Mouse (Mus musculus) MEL (cell line): ENCODE results near the gene Baz2a. TPM values are rescaled to one million over a fixed set of nuclear protein-coding genes. Genes with fewer than 3 reads are reported as not detected.

Experiments
- DNase-seq: peaks from one replicate; pipeline ENCODE4 v3.0.0; 2011; ENCODE audit warnings: low read depth, low spot score
- H3K27ac ChIP-seq: 2 replicates; pipeline ENCODE4 v1.5.1; 2012; ENCODE audit warnings: low read depth, mild to moderate bottlenecking, control low read depth, low read length, moderate library complexity; ENCODE audit not compliant: control insufficient read depth
- H3K27me3 ChIP-seq, 2 experiments: fragments of 150-350 bp in 1 of 2; sonication (generic) in 1 of 2; 2 replicates each; pipeline ENCODE4 v1.6.1; 2012; ENCODE audit warnings: low read length in 2 of 2, mild to moderate bottlenecking in 2 of 2, improper control_type of control experiment in 1 of 2, moderate library complexity in 1 of 2; ENCODE audit not compliant: insufficient read depth in 2 of 2, control insufficient read depth in 1 of 2
- H3K36me3 ChIP-seq, 2 experiments: 2 replicates each; pipeline ENCODE4 v1.6.1; 2012 to 2014; ENCODE audit warnings: low read length in 2 of 2, improper control_type of control experiment in 1 of 2, inconsistent platforms in 1 of 2, mild to moderate bottlenecking in 1 of 2; ENCODE audit not compliant: insufficient read depth in 2 of 2, control insufficient read depth in 1 of 2
- H3K4me1 ChIP-seq, 2 experiments: fragments of 150-350 bp in 1 of 2; sonication (generic) in 1 of 2; 2 replicates each; pipeline ENCODE4 v1.6.1; 2012; ENCODE audit warnings: low read length in 2 of 2, improper control_type of control experiment in 1 of 2, mild to moderate bottlenecking in 1 of 2; ENCODE audit not compliant: insufficient read depth in 2 of 2, control insufficient read depth in 1 of 2
- H3K4me3 ChIP-seq, 2 experiments: fragments of 150-350 bp in 1 of 2; sonication (generic) in 1 of 2; 2 replicates each; pipeline ENCODE4 v1.5.1; 2012; ENCODE audit warnings: low read depth in 2 of 2, low read length in 2 of 2, mild to moderate bottlenecking in 2 of 2, moderate library complexity in 2 of 2, control low read depth in 1 of 2, improper control_type of control experiment in 1 of 2; ENCODE audit not compliant: control insufficient read depth in 1 of 2, insufficient read depth in 1 of 2
- H3K79me2 ChIP-seq: 2 replicates; pipeline ENCODE4 v1.6.1; 2012; ENCODE audit warnings: mild to moderate bottlenecking, low read length, moderate library complexity; ENCODE audit not compliant: control insufficient read depth, poor library complexity, insufficient read depth
- H3K9ac ChIP-seq: 2 replicates; pipeline ENCODE4 v1.6.1; 2012; ENCODE audit warnings: low read depth, mild to moderate bottlenecking, control low read depth, low read length, moderate library complexity; ENCODE audit not compliant: control insufficient read depth, poor library complexity, severe bottlenecking
- H3K9me3 ChIP-seq: fragments of 150-350 bp; sonication (generic); replicated peaks from 2 replicates; pipeline ENCODE4 v1.6.1; 2012; ENCODE audit warnings: mild to moderate bottlenecking, low read length, improper control_type of control experiment, moderate library complexity; ENCODE audit not compliant: insufficient read depth
- BHLHE40 ChIP-seq: IDR thresholded peaks from 2 replicates; pipeline ENCODE4 v1.6.1; 2012; ENCODE audit warnings: low read depth, mild to moderate bottlenecking, inconsistent platforms, low read length, improper control_type of control experiment, borderline replicate concordance
- CHD1 ChIP-seq: IDR thresholded peaks from 2 replicates; pipeline ENCODE4 v1.6.1; 2012; ENCODE audit warnings: low read depth, mild to moderate bottlenecking, inconsistent platforms, low read length, improper control_type of control experiment
- CHD2 ChIP-seq: IDR thresholded peaks from 2 replicates; pipeline ENCODE4 v1.6.1; 2011; ENCODE audit warnings: low read length, improper control_type of control experiment
- CTCF ChIP-seq, 3 experiments: IDR thresholded peaks in 2 of 3; conservative IDR thresholded peaks in 1 of 3; 2 replicates each; pipeline ENCODE4 v1.5.1; 2011 to 2012; ENCODE audit warnings: low read length in 3 of 3, low read depth in 2 of 3, mild to moderate bottlenecking in 2 of 3, improper control_type of control experiment in 1 of 3, inconsistent platforms in 1 of 3, mixed read lengths in 1 of 3, moderate library complexity in 1 of 3; ENCODE audit not compliant: control insufficient read depth in 1 of 3, insufficient read depth in 1 of 3, poor library complexity in 1 of 3, severe bottlenecking in 1 of 3
- E2F4 ChIP-seq: IDR thresholded peaks from 2 replicates; pipeline ENCODE4 v1.6.1; 2011; ENCODE audit warnings: low read depth, low read length, improper control_type of control experiment, borderline replicate concordance
- EP300 ChIP-seq, 2 experiments: IDR thresholded peaks; 2 replicates each; pipeline ENCODE4 v1.6.1; 2011; ENCODE audit warnings: improper control_type of control experiment in 2 of 2, low read length in 2 of 2, low read depth in 1 of 2, mild to moderate bottlenecking in 1 of 2
- GABPA ChIP-seq: IDR thresholded peaks from 2 replicates; pipeline ENCODE4 v1.6.1; 2012; ENCODE audit warnings: low read depth, mild to moderate bottlenecking, inconsistent platforms, low read length, improper control_type of control experiment, moderate library complexity
- GATA1 ChIP-seq: IDR thresholded peaks from 2 replicates; pipeline ENCODE4 v1.6.1; 2011; ENCODE audit warnings: low read depth, low read length, improper control_type of control experiment
- HCFC1 ChIP-seq: IDR thresholded peaks from 2 replicates; pipeline ENCODE4 v1.6.1; 2012; ENCODE audit warnings: low read depth, mild to moderate bottlenecking, inconsistent platforms, low read length, improper control_type of control experiment, moderate library complexity
- JUND ChIP-seq: IDR thresholded peaks from 2 replicates; pipeline ENCODE4 v1.6.1; 2011; ENCODE audit warnings: low read depth, mild to moderate bottlenecking, improper control_type of control experiment, low read length
- KAT2A ChIP-seq: conservative IDR thresholded peaks from 2 replicates; pipeline ENCODE4 v1.6.1; 2012; ENCODE audit warnings: low read depth, low read length, improper control_type of control experiment, inconsistent platforms
- MAFK ChIP-seq: IDR thresholded peaks from 2 replicates; pipeline ENCODE4 v1.6.1; 2011; ENCODE audit warnings: low read depth, mild to moderate bottlenecking, low read length, improper control_type of control experiment, borderline replicate concordance
- MAX ChIP-seq: IDR thresholded peaks from 2 replicates; pipeline ENCODE4 v1.6.1; 2011; ENCODE audit warnings: low read length, improper control_type of control experiment
- MAZ ChIP-seq: IDR thresholded peaks from 2 replicates; pipeline ENCODE4 v1.6.1; 2012; ENCODE audit warnings: low read depth, mild to moderate bottlenecking, inconsistent platforms, low read length, improper control_type of control experiment
- MEF2A ChIP-seq: IDR thresholded peaks from 2 replicates; pipeline ENCODE4 v1.6.1; 2014; ENCODE audit warnings: low read depth, mild to moderate bottlenecking, inconsistent platforms, low read length, improper control_type of control experiment; ENCODE audit not compliant: poor library complexity, insufficient replicate concordance, severe bottlenecking; ENCODE audit errors: extremely low read depth
- MXI1 ChIP-seq: IDR thresholded peaks from 2 replicates; pipeline ENCODE4 v1.6.1; 2011; ENCODE audit warnings: mild to moderate bottlenecking, low read depth, low read length, improper control_type of control experiment
- MYB ChIP-seq: IDR thresholded peaks from 2 replicates; pipeline ENCODE4 v1.6.1; 2011; ENCODE audit warnings: mild to moderate bottlenecking, low read depth, low read length, improper control_type of control experiment
- MYC ChIP-seq: IDR thresholded peaks from 2 replicates; pipeline ENCODE4 v1.6.1; 2011; ENCODE audit warnings: low read depth, mild to moderate bottlenecking, low read length, improper control_type of control experiment, moderate library complexity
- NELFE ChIP-seq: IDR thresholded peaks from 2 replicates; pipeline ENCODE4 v1.6.1; 2011; ENCODE audit warnings: low read depth, low read length, improper control_type of control experiment
- NRF1 ChIP-seq: IDR thresholded peaks from 2 replicates; pipeline ENCODE4 v1.6.1; 2014; ENCODE audit warnings: low read depth, mild to moderate bottlenecking, inconsistent platforms, low read length, improper control_type of control experiment, moderate library complexity; ENCODE audit not compliant: poor library complexity, insufficient read depth, severe bottlenecking
- POLR2A ChIP-seq, 2 experiments: IDR thresholded peaks; 2 replicates each; pipeline ENCODE4 v1.6.1; 2011 to 2012; ENCODE audit warnings: low read length in 2 of 2, mild to moderate bottlenecking in 2 of 2, control low read depth in 1 of 2, improper control_type of control experiment in 1 of 2, low read depth in 1 of 2, moderate library complexity in 1 of 2; ENCODE audit not compliant: control insufficient read depth in 1 of 2, insufficient read depth in 1 of 2, poor library complexity in 1 of 2
- POLR2AphosphoS2 ChIP-seq: IDR thresholded peaks from 2 replicates; pipeline ENCODE4 v1.6.1; 2011; ENCODE audit warnings: low read length, improper control_type of control experiment
- POLR2AphosphoS5 ChIP-seq: IDR thresholded peaks from 2 replicates; pipeline ENCODE4 v1.6.1; 2012; ENCODE audit warnings: low read depth, borderline replicate concordance, mild to moderate bottlenecking, inconsistent platforms, low read length, moderate library complexity, mixed read lengths
- RAD21 ChIP-seq: IDR thresholded peaks from 2 replicates; pipeline ENCODE4 v1.6.1; 2011; ENCODE audit warnings: mild to moderate bottlenecking, low read depth, low read length, improper control_type of control experiment
- SIN3A ChIP-seq: IDR thresholded peaks from 2 replicates; pipeline ENCODE4 v1.6.1; 2012; ENCODE audit warnings: low read length, improper control_type of control experiment, inconsistent platforms
- SMC3 ChIP-seq: IDR thresholded peaks from 2 replicates; pipeline ENCODE4 v1.6.1; 2011; ENCODE audit warnings: low read depth, low read length, improper control_type of control experiment
- TAL1 ChIP-seq: IDR thresholded peaks from 2 replicates; pipeline ENCODE4 v1.6.1; 2012; ENCODE audit warnings: mild to moderate bottlenecking, inconsistent platforms, low read length, moderate library complexity, mixed read lengths
- TBP ChIP-seq: IDR thresholded peaks from 2 replicates; pipeline ENCODE4 v1.8.0; 2011; ENCODE audit warnings: low read depth, low read length, improper control_type of control experiment
- TCF12 ChIP-seq: IDR thresholded peaks from 2 replicates; pipeline ENCODE4 v1.6.1; 2014; ENCODE audit warnings: low read depth, mild to moderate bottlenecking, inconsistent platforms, low read length, improper control_type of control experiment, moderate library complexity
- UBTF ChIP-seq: IDR thresholded peaks from 2 replicates; pipeline ENCODE4 v1.6.1; 2012; ENCODE audit warnings: low read depth, mild to moderate bottlenecking, inconsistent platforms, low read length, improper control_type of control experiment, moderate library complexity, borderline replicate concordance; ENCODE audit not compliant: insufficient read depth
- USF1 ChIP-seq: IDR thresholded peaks from 2 replicates; pipeline ENCODE4 v1.6.1; 2014; ENCODE audit warnings: low read depth, mild to moderate bottlenecking, inconsistent platforms, low read length, improper control_type of control experiment, moderate library complexity
- USF2 ChIP-seq, 2 experiments: IDR thresholded peaks; 2 replicates each; pipeline ENCODE4 v1.6.1; 2011 to 2012; ENCODE audit warnings: improper control_type of control experiment in 2 of 2, low read length in 2 of 2, borderline replicate concordance in 1 of 2, inconsistent platforms in 1 of 2, low read depth in 1 of 2, mild to moderate bottlenecking in 1 of 2; ENCODE audit not compliant: insufficient read depth in 1 of 2
- ZC3H11A ChIP-seq: IDR thresholded peaks from 2 replicates; pipeline ENCODE4 v1.6.1; 2012; ENCODE audit warnings: low read depth, mild to moderate bottlenecking, inconsistent platforms, low read length, improper control_type of control experiment
- ZKSCAN1 ChIP-seq: IDR thresholded peaks from 2 replicates; pipeline ENCODE4 v1.6.1; 2012; ENCODE audit warnings: low read depth, mild to moderate bottlenecking, inconsistent platforms, low read length, improper control_type of control experiment, moderate library complexity
- ZMIZ1 ChIP-seq: IDR thresholded peaks from 2 replicates; pipeline ENCODE4 v1.6.1; 2012; ENCODE audit warnings: low read depth, mild to moderate bottlenecking, inconsistent platforms, low read length, improper control_type of control experiment, moderate library complexity
- ZNF384 ChIP-seq: IDR thresholded peaks from 2 replicates; pipeline ENCODE4 v1.6.1; 2012; ENCODE audit warnings: low read depth, mild to moderate bottlenecking, inconsistent platforms, low read length, improper control_type of control experiment
- polyA plus RNA-seq, 2 experiments: library from polyadenylated mRNA; stranded (reverse) in 1 of 2; unstranded in 1 of 2; fragments of >175 nt in 1 of 2; fragments of >200 nt in 1 of 2; gene quantifications; 2 replicates each; pipeline versions ENCODE4 v1.2.1 to v1.2.4; 2012; ENCODE audit warnings: low replicate concordance in 2 of 2, low read depth in 1 of 2; ENCODE audit not compliant: insufficient read length in 2 of 2, insufficient read depth in 1 of 2, missing spikeins in 1 of 2
- total RNA-seq: library from RNA; depleted of rRNA; stranded (reverse); fragments of 300-350 nt; gene quantifications from 2 replicates; pipeline ENCODE4 v1.2.3, GENCODE M21; 2012

Gene Baz2a
- total and polyA plus RNA-seq, 3 experiments = 5.5 to 46.0 (median 33.8) TPM

DNA sequence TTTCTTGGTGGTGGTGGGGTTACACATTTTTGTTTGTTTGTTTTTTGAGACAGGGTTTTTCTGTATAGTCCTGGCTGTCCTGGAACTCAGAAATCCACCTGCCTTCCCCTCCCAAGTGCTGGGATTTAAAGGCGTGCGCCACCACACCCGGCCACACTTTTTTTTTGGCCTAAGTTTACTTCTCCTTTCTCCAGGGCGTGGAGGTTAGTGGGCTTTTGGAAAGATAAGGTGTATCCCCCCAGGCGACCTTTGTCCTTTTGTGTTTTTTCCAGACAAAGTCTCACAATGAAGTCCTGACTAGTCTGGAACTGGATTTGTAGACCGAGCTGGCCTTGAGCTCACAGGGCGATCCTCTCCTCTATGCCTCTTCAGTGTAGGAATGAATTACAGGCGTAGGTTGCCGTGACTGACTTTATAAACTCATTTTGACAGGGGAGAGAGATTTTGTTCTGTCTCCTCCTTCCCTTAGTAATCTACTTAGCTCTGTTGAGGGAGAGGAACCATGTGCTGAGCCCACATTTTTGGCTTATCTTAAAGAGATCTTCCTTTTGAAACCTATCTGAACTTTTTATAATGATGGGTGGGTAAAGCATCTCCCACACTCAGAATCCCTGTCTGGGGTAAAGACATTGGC lies 3.7 kb downstream of the Baz2a start:
- Histone ChIP-seq H3K4me3 (peak overlapping the region; percentile 52 to 71), H3K27ac (peak overlapping the region; percentile 48), H3K9me3 (no peaks in the 10 kb centered on the region), H3K27me3 (no peaks in the 10 kb centered on the region), H3K9ac (peak overlapping the region; percentile 45), H3K4me1 (peaks cover 13 to 16% of the 10 kb centered on the region in 2 experiments), H3K79me2 (peaks cover 23% of the 10 kb centered on the region), H3K36me3 (peaks cover 1 to 22% of the 10 kb centered on the region in 2 experiments; a peak in 3 of 4 replicates)
- peak; percentile 68 for DNase-seq
- no peak for TF ChIP-seq E2F4
- peak; percentile 53 for TF ChIP-seq SIN3A
- 0 out of 2 replicates have a peak, but pooled peaks have one; percentile 13 for TF ChIP-seq TBP
- 0 out of 2 replicates have a peak, but pooled peaks have one; percentile 19 for TF ChIP-seq GATA1
- TF ChIP-seq UBTF = no peak
- no peak for TF ChIP-seq CTCF (IDR thresholded peaks at IDR 0.05 in 2 of 3, conservative IDR thresholded peaks at IDR 0.05 in 1 of 3; ENCODE audit: control insufficient read depth in 1 of 3, insufficient read depth in 1 of 3, low read depth in 2 of 3, low read length in 3 of 3, poor library complexity in 1 of 3, severe bottlenecking in 1 of 3)
- TF ChIP-seq ZMIZ1 = no peak
- TF ChIP-seq MEF2A = no peak
- peak; percentile 49 to 52 for TF ChIP-seq EP300 (IDR thresholded peaks at IDR 0.05; ENCODE audit: low read depth in 1 of 2, low read length in 2 of 2)
- peak; percentile 85 for TF ChIP-seq ZNF384
- no peak for TF ChIP-seq GABPA
- no peak for TF ChIP-seq HCFC1
- TF ChIP-seq MYB = no peak
- no peak for TF ChIP-seq MAFK
- TF ChIP-seq RAD21 = no peak
- TF ChIP-seq NRF1 = no peak
- no peak for TF ChIP-seq CHD2
- TF ChIP-seq TCF12 = no peak
- TF ChIP-seq MYC = 0 out of 2 replicates have a peak, but pooled peaks have one; percentile 66
- peak; percentile 55; the same call in 1 of the 2 replicates for TF ChIP-seq MXI1
- TF ChIP-seq JUND = no peak
- TF ChIP-seq BHLHE40 = no peak
- TF ChIP-seq SMC3 = no peak
- no peak for TF ChIP-seq ZC3H11A
- TF ChIP-seq TAL1 = no peak
- no peak for TF ChIP-seq USF2 (IDR thresholded peaks at IDR 0.05; ENCODE audit: borderline replicate concordance in 1 of 2, insufficient read depth in 1 of 2, low read depth in 1 of 2, low read length in 2 of 2)
- no peak for TF ChIP-seq POLR2AphosphoS5
- TF ChIP-seq ZKSCAN1 = no peak
- TF ChIP-seq MAZ = peak; percentile 33; the same call in 1 of the 2 replicates
- TF ChIP-seq CHD1 = peak; percentile 70; the same call in 1 of the 2 replicates
- TF ChIP-seq POLR2A (IDR thresholded peaks at IDR 0.05; ENCODE audit: control insufficient read depth in 1 of 2, insufficient read depth in 1 of 2, low read depth in 1 of 2, low read length in 2 of 2, poor library complexity in 1 of 2) = no peak
- no peak for TF ChIP-seq POLR2AphosphoS2
- TF ChIP-seq NELFE = no peak
- no peak for TF ChIP-seq USF1
- no peak for TF ChIP-seq KAT2A
- peak; percentile 42; the same call in 1 of the 2 replicates for TF ChIP-seq MAX
